Mouse (Mus musculus) left cerebral cortex, adult 2 months (tissue): ENCODE measurements around the gene Nacad. TPM values are rescaled to one million over a fixed set of nuclear protein-coding genes. Genes with fewer than 3 reads are reported as not detected.

ENCODE experiments used
- DNase-seq, 2 experiments: peaks; one replicate each; pipeline ENCODE4 v3.0.0; 2021 to 2022; ENCODE audit warnings: low spot score in 2 of 2, mixed read lengths in 1 of 2; ENCODE audit errors: extremely low spot score in 1 of 2
- H3K27ac ChIP-seq: fragments of 200-600 bp; 2 replicates; pipeline ENCODE4 v1.8.1; 2022
- H3K4me3 ChIP-seq: fragments of 200-600 bp; 2 replicates; pipeline ENCODE4 v1.8.1; 2022
- CTCF ChIP-seq: fragments of 200-600 bp; IDR thresholded peaks from 2 replicates; pipeline ENCODE4 v1.8.1; 2022; ENCODE audit warnings: antibody characterized with exemption, mild to moderate bottlenecking, moderate library complexity
- intact Hi-C: fragments of 180-260 bp; cut with DNase I; formaldehyde crosslinking; loops from one replicate; pipeline ENCODE4 v1.15.1; 2025
- total RNA-seq, 2 experiments: library from RNA; stranded (reverse); gene quantifications; 2 replicates each; pipeline ENCODE4 v1.2.3; 2021

The Nacad gene
- total RNA-seq, 2 experiments from 2014 or later, result 41.4 to 43.8 TPM

DNA sequence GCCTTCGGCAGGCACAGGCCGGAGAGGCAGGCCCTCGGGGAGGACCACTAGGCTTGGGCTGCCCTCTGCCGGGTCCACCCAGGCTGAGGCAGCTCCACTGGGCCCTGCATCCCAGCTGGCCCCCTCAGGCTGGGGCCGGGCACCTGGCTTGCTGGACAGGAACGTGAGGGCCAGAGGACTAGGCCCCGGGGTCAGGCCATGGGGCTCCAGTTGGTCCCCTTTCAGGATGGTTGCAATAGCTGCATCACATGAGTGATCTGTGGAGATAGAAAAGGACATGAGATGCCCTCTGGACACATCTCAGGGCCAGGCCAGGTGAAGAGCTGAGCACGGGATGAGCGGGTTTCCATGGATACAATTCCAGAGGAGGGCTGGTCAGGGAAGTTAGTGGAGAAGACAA lies 3.2 kb downstream of the Nacad start:
- no peak for DNase-seq
- Histone ChIP-seq H3K4me3 (no peak overlapping the region), H3K27ac (no peak overlapping the region)
- intact Hi-C loops, result no loop called here
- TF ChIP-seq CTCF, result no peak

DNA sequence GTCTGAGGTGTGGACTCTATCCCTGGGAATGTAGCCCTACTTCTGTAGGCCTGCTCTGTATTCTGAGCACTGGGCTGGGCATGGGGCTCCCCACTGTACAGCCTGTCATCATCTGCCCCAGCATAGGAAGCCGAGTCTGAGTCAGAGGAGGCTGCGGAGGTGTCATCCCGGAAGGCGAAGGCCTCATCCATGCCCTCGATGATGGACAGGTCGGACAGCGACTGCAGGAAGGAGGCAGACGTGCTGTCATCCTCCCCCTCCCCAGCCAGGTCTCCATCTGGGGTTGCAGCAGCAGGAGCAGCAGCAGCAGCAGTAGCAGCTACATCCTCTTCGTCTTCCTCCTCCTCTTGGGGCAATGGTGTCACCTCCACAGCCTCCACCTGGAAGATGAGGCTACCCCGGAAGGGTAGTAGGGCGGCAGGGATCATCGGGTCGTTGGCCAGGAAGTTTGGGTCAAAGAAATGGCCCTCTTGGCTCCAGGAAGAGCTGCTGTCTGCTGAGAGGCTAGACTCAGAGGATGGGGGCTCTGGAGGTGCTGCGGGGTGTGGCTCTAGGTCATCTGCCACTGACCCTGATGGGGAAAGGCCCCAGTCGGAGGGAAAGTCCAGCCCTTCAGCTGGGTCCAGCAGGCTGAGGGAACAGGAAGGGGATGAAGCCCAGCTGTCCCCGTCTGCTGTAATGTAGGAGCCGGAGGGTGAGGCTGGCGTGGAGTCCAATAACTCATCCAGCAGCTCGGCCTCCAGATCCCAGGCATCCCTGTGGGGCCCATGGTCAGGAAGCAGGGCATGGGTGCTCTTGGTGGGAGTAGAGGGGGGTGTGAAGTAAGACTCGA lies 4.0 kb downstream of the Nacad start:
- intact Hi-C loops, result no loop called here
- TF ChIP-seq CTCF, result no peak
- no peak overlapping the region for H3K4me3 ChIP-seq
- H3K27ac ChIP-seq, result no peak overlapping the region
- no peak for DNase-seq

DNA sequence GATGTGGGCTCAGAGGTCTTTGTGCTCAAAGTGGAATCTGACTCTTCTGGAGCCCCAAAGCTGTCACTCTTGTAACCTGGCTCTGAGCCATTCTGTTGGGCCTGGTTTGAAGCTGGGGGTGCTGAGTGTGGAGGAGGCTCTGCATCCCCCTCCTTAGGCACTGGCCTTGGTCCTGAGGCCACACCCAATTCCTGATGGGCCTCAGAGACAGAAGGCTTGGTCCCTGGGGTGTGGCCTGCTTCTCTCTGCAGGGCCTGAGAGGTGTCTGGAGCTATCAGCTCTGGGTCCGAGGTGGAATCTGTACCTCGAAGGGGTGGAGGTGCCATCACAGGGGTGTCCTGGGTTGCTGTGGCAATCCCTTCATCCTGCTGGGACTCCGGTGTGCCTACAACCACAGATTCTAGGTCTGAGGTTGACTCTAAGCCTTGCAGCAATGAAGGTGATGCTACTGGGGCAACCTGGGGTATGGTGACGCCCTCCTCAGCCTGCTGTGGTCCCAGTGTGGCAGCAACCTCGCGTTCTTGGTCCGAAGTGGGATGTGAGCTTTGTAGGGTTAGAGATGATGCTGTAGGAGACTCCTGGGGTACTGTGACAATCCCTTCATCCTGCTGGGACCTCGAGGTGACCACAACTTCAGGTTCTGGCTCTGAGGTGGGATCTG lies 5.4 kb downstream of the Nacad start:
- intact Hi-C loops, result no loop called here
- Histone ChIP-seq H3K27ac (no peak overlapping the region; the same call in 1 of the 2 replicates), H3K4me3 (no peak overlapping the region)
- DNase-seq, result no peak
- TF ChIP-seq CTCF, result no peak

DNA sequence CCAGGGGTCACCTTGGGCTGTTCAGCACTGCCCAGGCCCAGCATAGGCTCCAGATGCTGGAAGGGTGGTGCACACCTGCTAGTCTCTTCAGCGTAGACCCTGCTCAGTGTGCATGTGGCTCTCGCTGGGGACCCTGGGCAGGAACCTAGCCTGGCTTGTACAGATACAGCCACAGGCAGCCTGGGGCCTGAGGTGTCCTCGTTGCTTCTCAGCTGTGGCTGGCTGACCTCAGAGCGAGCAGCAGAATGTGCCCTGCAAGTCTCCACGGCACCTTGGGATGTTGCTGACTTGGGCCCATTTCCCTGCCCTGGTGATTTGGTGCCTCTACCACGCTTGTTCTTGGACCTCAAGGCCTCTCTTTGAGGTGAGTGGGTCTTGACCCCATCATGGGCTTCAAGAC lies 6.0 kb downstream of the Nacad start:
- intact Hi-C loops, result no loop called here
- no peak for DNase-seq
- no peak for TF ChIP-seq CTCF
- no peak overlapping the region for H3K4me3 ChIP-seq
- H3K27ac ChIP-seq, result peak overlapping the region; percentile 67

DNA sequence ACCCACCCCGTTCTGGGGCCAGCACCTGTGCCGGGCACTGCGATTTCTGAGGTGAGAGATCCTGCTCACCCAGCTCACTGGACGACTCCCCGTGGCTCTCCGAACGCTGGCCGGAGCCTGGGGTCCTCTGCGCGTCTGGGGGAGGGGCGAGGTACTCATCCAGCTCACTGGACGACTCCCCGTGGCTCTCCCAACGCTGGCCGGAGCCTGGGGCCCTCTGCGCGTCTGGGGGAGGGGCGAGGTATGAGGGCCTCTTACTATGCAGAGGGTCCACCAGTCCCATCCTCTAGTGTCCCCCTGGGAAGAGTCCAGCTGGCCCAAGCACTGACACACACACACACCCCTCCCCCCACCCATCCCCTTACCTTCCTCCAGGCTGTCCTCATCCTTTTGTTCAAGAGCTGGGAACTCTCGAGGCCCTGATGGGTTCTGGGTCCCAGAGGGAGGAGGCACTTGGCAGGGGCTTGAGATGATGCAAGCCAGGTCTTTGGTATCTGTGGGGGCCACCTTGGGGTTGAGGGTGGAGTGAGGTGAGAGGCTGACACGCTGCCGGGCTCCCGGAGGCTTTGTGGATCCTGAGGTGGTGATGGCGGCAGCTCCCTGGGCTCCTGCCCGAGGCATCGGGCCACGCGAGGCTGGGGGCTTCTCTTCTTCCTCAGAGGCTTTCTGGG lies 6.7 kb downstream of the Nacad start:
- no peak for DNase-seq
- TF ChIP-seq CTCF, result no peak
- peak overlapping the region; percentile 76 for H3K27ac ChIP-seq
- peak overlapping the region; percentile 21 for H3K4me3 ChIP-seq
- intact Hi-C loops, result no loop called here

DNA sequence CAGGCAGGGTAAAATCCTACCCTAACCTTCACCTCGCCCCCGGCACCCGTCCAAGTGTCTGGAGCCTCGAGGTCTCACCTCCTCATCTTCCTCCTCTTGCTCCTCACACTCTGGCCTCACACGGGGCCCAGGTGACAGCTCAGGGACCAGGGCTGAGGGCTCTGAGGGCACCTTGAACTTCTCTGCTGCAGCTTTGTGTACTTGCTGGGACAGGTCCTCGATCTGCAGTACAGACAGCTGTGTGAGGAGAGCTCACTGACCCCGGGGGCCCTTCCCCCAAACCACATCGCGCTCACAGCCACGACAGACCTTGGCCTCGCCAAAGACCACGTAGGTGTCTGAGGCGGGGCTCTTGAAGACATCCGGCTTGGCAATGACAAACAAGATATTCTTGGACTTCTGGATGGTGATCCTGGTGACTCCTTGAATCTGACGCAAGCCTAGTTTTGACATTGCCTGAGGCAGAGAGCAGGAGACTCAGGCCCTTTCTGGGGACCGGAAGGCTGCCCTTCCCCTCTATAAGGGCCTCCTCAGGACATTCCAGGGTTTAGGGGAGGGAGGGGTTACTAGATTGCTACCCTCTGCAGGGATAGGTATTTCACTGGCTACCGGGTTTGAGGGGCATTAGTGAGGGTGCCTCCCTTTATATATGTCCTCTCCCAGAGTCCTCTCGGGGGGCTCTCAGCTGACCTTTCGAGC lies 7.5 kb downstream of the Nacad start:
- TF ChIP-seq CTCF, result no peak
- Histone ChIP-seq H3K4me3 (peak overlapping the region; percentile 21), H3K27ac (peak overlapping the region; percentile 76)
- peak in 1 of 2 experiments; percentile 33 for DNase-seq
- intact Hi-C loops, result no loop called here

DNA sequence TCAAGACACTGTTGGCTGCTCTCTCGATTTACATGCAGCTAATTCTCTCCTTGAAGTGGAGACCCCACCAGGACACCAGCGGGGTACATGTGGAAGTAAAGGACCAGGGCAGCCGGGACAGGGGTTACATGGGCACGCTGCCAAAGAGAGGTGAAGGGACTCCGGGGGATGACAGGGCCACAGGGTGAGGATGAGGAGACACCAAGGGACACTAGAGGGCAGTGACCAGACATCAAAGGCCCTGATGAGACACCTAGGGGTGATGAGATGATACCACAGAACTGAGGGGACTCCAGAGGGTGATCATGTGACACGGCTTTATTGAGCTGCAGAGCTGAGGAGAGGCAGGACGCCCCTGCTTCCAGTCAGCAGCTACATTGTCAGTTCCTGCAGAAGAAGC lies 8.3 kb downstream of the Nacad start:
- intact Hi-C loops, result no loop called here
- H3K27ac ChIP-seq, result peak overlapping the region; percentile 76; the same call in 1 of the 2 replicates
- DNase-seq, result no peak
- TF ChIP-seq CTCF, result no peak; the same call in 1 of the 2 replicates
- H3K4me3 ChIP-seq, result no peak overlapping the region

DNA sequence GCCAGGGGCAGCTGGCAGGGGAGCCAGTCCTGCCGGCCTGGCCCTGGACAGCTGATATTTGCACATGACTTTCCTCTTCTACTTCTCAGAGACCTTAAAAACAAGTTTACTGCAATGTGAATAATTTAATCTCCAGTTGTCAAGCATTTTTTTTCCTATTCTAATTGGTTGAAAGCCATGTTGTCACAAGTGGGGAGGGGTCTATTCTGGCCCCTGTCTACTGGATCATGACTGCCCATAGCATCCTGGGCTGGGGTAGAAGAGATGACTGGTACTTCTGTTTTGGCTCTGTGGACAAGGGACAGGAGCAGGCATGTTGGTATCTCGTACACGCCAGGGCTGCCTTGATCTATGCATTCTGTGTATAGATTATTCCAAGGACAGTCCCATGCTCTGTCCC lies 9.2 kb downstream of the Nacad start:
- intact Hi-C loops, result no loop called here
- DNase-seq, result no peak
- Histone ChIP-seq H3K27ac (no peak overlapping the region), H3K4me3 (no peak overlapping the region)
- TF ChIP-seq CTCF, result no peak

DNA sequence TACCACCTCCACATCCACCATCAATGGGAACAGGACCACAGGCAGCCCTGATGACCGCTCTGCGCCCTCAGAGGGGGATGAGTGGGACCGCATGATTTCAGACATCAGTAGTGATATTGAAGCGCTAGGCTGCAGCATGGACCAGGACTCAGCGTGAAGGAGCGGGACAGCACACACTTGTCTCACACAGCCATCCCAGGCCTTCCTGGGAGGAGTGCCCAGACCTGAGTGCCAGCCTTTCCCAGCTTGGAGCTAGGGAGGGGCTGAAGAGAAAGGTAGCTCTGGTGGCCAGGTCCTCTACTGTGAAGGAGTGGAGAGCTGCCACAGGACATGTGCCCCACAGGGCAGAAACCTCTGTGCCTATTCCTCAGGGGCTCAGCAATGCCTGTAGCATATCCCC lies 9.6 kb downstream of the Nacad start:
- Histone ChIP-seq H3K4me3 (no peak overlapping the region), H3K27ac (no peak overlapping the region)
- DNase-seq, result no peak
- TF ChIP-seq CTCF, result no peak
- intact Hi-C loops, result no loop called here

DNA sequence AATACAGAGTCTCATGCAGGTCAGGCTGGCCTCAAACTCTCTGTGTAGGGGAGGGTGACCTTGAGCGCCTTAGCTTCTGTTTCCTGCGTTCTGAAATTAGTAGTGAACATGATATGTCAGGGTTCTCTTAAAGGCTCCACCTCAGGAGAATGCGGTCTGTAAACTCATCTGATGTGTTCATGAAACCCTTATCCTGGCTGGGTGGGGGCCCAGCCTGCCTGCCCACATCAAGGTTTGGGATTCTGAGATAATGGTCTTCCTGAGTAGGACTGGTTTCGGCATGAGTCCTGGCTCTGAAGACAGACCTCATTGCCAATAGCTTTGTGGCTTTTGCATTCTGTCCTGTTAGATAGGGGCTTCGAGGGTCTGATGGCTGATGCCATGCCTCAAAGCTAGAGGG lies 10.5 kb downstream of the Nacad start:
- intact Hi-C loops, result no loop called here
- no peak overlapping the region for H3K4me3 ChIP-seq
- H3K27ac ChIP-seq, result no peak overlapping the region
- no peak for TF ChIP-seq CTCF
- DNase-seq, result no peak

DNA sequence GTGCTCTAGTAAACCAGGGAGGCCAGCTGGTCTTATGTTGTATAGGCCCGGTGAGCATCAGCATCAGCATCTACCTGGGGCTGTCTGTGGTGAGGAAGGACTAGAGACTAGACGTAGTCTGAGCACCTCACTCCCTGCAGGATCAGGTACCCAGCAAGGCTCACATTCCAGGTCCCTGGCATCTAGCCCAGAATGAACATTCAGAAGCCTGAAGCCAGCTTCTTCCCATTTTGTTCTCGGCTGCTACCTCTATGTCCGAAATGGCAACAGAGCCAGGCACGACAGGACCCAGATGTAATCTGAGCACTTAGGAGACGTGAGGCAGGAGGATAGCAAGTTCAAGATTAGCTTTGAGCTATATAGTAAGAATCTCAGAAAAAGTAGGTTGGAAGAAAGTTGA lies 11.0 kb downstream of the Nacad start:
- no peak for TF ChIP-seq CTCF
- intact Hi-C loops, result no loop called here
- Histone ChIP-seq H3K4me3 (no peak overlapping the region), H3K27ac (no peak overlapping the region)
- no peak for DNase-seq

DNA sequence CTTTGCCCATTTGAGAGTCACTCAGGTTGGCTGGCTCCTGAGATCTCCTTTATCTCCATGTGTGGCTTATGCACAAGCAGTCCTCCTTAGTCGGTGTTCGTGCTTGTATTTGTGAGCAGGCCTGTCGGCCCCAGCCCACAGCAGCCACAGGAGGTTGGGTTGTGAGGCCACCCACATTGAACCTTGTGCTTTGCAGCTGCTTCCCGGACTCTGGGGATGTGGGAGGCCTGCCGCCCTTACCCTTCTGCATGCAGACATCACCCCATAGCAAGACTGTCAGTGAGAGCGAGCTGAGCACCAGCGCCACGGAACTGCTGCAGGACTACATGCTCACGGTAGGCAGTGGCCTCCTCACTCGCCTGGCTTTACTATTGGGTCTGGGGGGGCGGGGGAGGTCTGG lies 12.4 kb downstream of the Nacad start:
- no peak for DNase-seq
- intact Hi-C loops, result no loop called here
- H3K4me3 ChIP-seq, result no peak overlapping the region
- no peak overlapping the region for H3K27ac ChIP-seq
- no peak for TF ChIP-seq CTCF
